Mouse (Mus musculus) bone marrow macrophage, adult 2 months (primary cell): Measurements from ENCODE around the gene 1700021F05Rik.

Experiments used
- CTCF ChIP-seq: IDR thresholded peaks from 2 replicates; pipeline ENCODE4 v1.5.1; 2012; ENCODE audit warnings: low read depth, mild to moderate bottlenecking, low read length, moderate library complexity
- POLR2A ChIP-seq: IDR thresholded peaks from 2 replicates; pipeline ENCODE4 v1.6.1; 2012; ENCODE audit warnings: mild to moderate bottlenecking, low read depth, low read length, borderline replicate concordance

- no peak for TF ChIP-seq CTCF
- TF ChIP-seq POLR2A: no peak
These were observed 40.5 kb upstream of the 1700021F05Rik start for GRCm38 (mm10) chr10:43581260-43581659.
